Mouse (Mus musculus): Measurements from ENCODE around the gene Aox1. TPM values are rescaled to one million over a fixed set of nuclear protein-coding genes. Genes with fewer than 3 reads are reported as not detected.

The Aox1 gene
- polyA plus RNA-seq, 1 experiment from 2014 or later: 0.36 TPM

- no peak overlapping the region for H3K4me3 ChIP-seq (ENCODE audit: low read length)
- peak; percentile 67; the same call in 1 of the 2 replicates for ATAC-seq
- 68% methylated on average over 10 of the region's 10 CpGs for WGBS
- no peaks in the 10 kb centered on the region for H3K4me1 ChIP-seq (ENCODE audit: control insufficient read depth, insufficient read depth, low read depth, low read length)
- no peaks in the 10 kb centered on the region for H3K27me3 ChIP-seq (replicated peaks; ENCODE audit: control insufficient read depth, insufficient read depth, low read length)
- no peak overlapping the region for H3K27ac ChIP-seq (ENCODE audit: low read depth, low read length)
- H3K36me3 ChIP-seq (ENCODE audit: control insufficient read depth, insufficient read depth, low read length): no peaks in the 10 kb centered on the region
- H3K4me2 ChIP-seq (ENCODE audit: low read length): no peak overlapping the region
- no peaks in the 10 kb centered on the region for H3K9me3 ChIP-seq (ENCODE audit: control insufficient read depth, low read length)
- no peak overlapping the region for H3K9ac ChIP-seq (ENCODE audit: low read depth, low read length)
Measured at GRCm38 (mm10) chr1:58144384-58145069, 114.8 kb downstream of the Aox1 start.

GRCm38 (mm10) chr1:58146026-58146425 is 116.3 kb downstream of the Aox1 start:
- Histone ChIP-seq H3K27me3 (replicated peaks; ENCODE audit: control insufficient read depth, insufficient read depth, low read length) (no peaks in the 10 kb centered on the region), H3K27ac (ENCODE audit: low read depth, low read length) (no peak overlapping the region), H3K4me2 (ENCODE audit: low read length) (no peak overlapping the region), H3K9ac (ENCODE audit: low read depth, low read length) (no peak overlapping the region), H3K9me3 (ENCODE audit: control insufficient read depth, low read length) (no peaks in the 10 kb centered on the region), H3K4me1 (ENCODE audit: control insufficient read depth, insufficient read depth, low read depth, low read length) (no peaks in the 10 kb centered on the region), H3K4me3 (ENCODE audit: low read length) (no peak overlapping the region), H3K36me3 (ENCODE audit: control insufficient read depth, insufficient read depth, low read length) (no peaks in the 10 kb centered on the region)
- ATAC-seq: no peak
- 91% methylated on average over 10 of the region's 10 CpGs for WGBS

GRCm38 (mm10) chr1:58147776-58148175 is 118.0 kb downstream of the Aox1 start:
- ATAC-seq: no peak
- H3K4me3 ChIP-seq (ENCODE audit: low read length): no peak overlapping the region
- 82% methylated on average over 6 of the region's 6 CpGs for WGBS
- H3K4me1 ChIP-seq (ENCODE audit: control insufficient read depth, insufficient read depth, low read depth, low read length): no peaks in the 10 kb centered on the region
- H3K9me3 ChIP-seq (ENCODE audit: control insufficient read depth, low read length): no peaks in the 10 kb centered on the region
- H3K9ac ChIP-seq (ENCODE audit: low read depth, low read length): no peak overlapping the region
- no peak overlapping the region for H3K4me2 ChIP-seq (ENCODE audit: low read length)
- no peaks in the 10 kb centered on the region for H3K27me3 ChIP-seq (replicated peaks; ENCODE audit: control insufficient read depth, insufficient read depth, low read length)
- H3K36me3 ChIP-seq (ENCODE audit: control insufficient read depth, insufficient read depth, low read length): no peaks in the 10 kb centered on the region
- H3K27ac ChIP-seq (ENCODE audit: low read depth, low read length): no peak overlapping the region

GRCm38 (mm10) chr1:58152247-58152646 is 122.5 kb downstream of the Aox1 start:
- no peak overlapping the region for H3K27ac ChIP-seq (ENCODE audit: low read depth, low read length)
- no peak overlapping the region for H3K4me3 ChIP-seq (ENCODE audit: low read length)

More at GRCm38 (mm10) chr1:58152247-58152646, 122.5 kb downstream of the Aox1 start:
- no peaks in the 10 kb centered on the region for H3K27me3 ChIP-seq (replicated peaks; ENCODE audit: control insufficient read depth, insufficient read depth, low read length)
- 86% methylated on average over 8 of the region's 8 CpGs for WGBS
- ATAC-seq: no peak
- H3K9me3 ChIP-seq (ENCODE audit: control insufficient read depth, low read length): no peaks in the 10 kb centered on the region
- H3K36me3 ChIP-seq (ENCODE audit: control insufficient read depth, insufficient read depth, low read length): no peaks in the 10 kb centered on the region
- H3K4me2 ChIP-seq (ENCODE audit: low read length): no peak overlapping the region
- H3K4me1 ChIP-seq (ENCODE audit: control insufficient read depth, insufficient read depth, low read depth, low read length): no peaks in the 10 kb centered on the region
- H3K9ac ChIP-seq (ENCODE audit: low read depth, low read length): no peak overlapping the region

Other genes starting within 250 kb of the Aox1 start
- gene Sgo2a, start 34.0 kb upstream of the Aox1 start, polyA plus RNA-seq (2015; fragmentation: Nextera tagmentation; extraction: Ambion mirVana): 3.4 and 3.7 TPM in 2 replicates
- 27.8 and 27.9 TPM in 2 replicates for gene Kctd18, start 11.0 kb upstream of the Aox1 start, polyA plus RNA-seq (2015; fragmentation: Nextera tagmentation; extraction: Ambion mirVana)
- 0.37 and 0.38 TPM in 2 replicates for gene Aox3, start 83.2 kb downstream of the Aox1 start, polyA plus RNA-seq (2015; fragmentation: Nextera tagmentation; extraction: Ambion mirVana)
- gene Aox4, start 180.5 kb downstream of the Aox1 start, polyA plus RNA-seq (2015; fragmentation: Nextera tagmentation; extraction: Ambion mirVana): 0.29 and 0.59 TPM in 2 replicates
- 0.02 and 0.09 TPM in 2 replicates for gene Aox2, start 248.4 kb downstream of the Aox1 start, polyA plus RNA-seq (2015; fragmentation: Nextera tagmentation; extraction: Ambion mirVana)